Mouse (Mus musculus): ENCODE data around the gene Fetub.
"Not testable (repeated sequence)": the region's sequence is repeated elsewhere in the genome, so short reads cannot be mapped to it uniquely, and the experiment has no call there.

- not testable (repeated sequence) for TF ChIP-seq CTCF (conservative IDR thresholded peaks at IDR 0.05 in 1 of 2, IDR thresholded peaks at IDR 0.05 in 1 of 2; ENCODE audit: low read depth in 2 of 2, low read length in 2 of 2); USF1 (IDR thresholded peaks at IDR 0.05; ENCODE audit: low read depth, low read length); CHD2 (IDR thresholded peaks at IDR 0.05; ENCODE audit: low read length); NRF1 (IDR thresholded peaks at IDR 0.05; ENCODE audit: low read depth, low read length); TCF12 (IDR thresholded peaks at IDR 0.05; ENCODE audit: low read depth, low read length); POLR2A (IDR thresholded peaks at IDR 0.05; ENCODE audit: low read depth, low read length); E2F4 (IDR thresholded peaks at IDR 0.05; ENCODE audit: insufficient replicate concordance, low read depth, low read length); NELFE (IDR thresholded peaks at IDR 0.05; ENCODE audit: low read depth, low read length); HCFC1 (IDR thresholded peaks at IDR 0.05; ENCODE audit: low read depth, low read length); MAFK (IDR thresholded peaks at IDR 0.05; ENCODE audit: insufficient replicate concordance, low read length); BHLHE40 (IDR thresholded peaks at IDR 0.05; ENCODE audit: low read depth, low read length); RCOR1 (conservative IDR thresholded peaks at IDR 0.05; ENCODE audit: low read depth, low read length); IRF4 (IDR thresholded peaks at IDR 0.05; ENCODE audit: low read depth, low read length)
These were observed 23.8 kb downstream of the Fetub start for GRCm38 (mm10) chr16:22941825-22942476.
